Mouse (Mus musculus) kidney, adult 2 months (tissue): ENCODE measurements around the gene Pappa2.

ENCODE experiments used
- CTCF ChIP-seq: fragments of 200-500 bp; conservative IDR thresholded peaks from 2 replicates; pipeline ENCODE4 v1.5.1; 2011; ENCODE audit warnings: low read depth, mild to moderate bottlenecking, control low read depth, low read length, moderate library complexity, mixed read lengths; ENCODE audit not compliant: insufficient read depth, insufficient read length
- POLR2A ChIP-seq: fragments of 200-500 bp; IDR thresholded peaks from one replicate; pipeline ENCODE4 v1.6.1; 2011; ENCODE audit warnings: low read depth, low read length, control low read depth

- TF ChIP-seq POLR2A = no peak
- no peak for TF ChIP-seq CTCF
Measured at GRCm38 (mm10) chr1:158853936-158854882, 126.1 kb downstream of the Pappa2 start.
